Mouse (Mus musculus) midbrain, postnatal 0 days (tissue): ENCODE measurements around the gene Tbk1. TPM values are rescaled to one million over a fixed set of nuclear protein-coding genes. Genes with fewer than 3 reads are reported as not detected.

ENCODE experiments used
- ATAC-seq: fragments of 200-750 bp; cut with Nextera tagmentation; 2 replicates; pipeline ENCODE4 v1.8.0; 2017; ENCODE audit warnings: moderate number of reproducible peaks, mild to moderate bottlenecking, moderate TSS enrichment, moderate library complexity; ENCODE audit not compliant: low FRiP score
- DNase-seq: peaks from one replicate; pipeline ENCODE4 v3.0.0-alpha.2; 2015; ENCODE audit warnings: low spot score
- H3K27ac ChIP-seq: fragments of 300-500 bp; sonication (generic); 2 replicates; pipeline ENCODE4 v1.5.1; 2014; ENCODE audit warnings: low read depth, mild to moderate bottlenecking, low read length, mixed read lengths
- H3K27me3 ChIP-seq: fragments of 300-500 bp; sonication (generic); 2 replicates; pipeline ENCODE4 v1.6.1; 2014; ENCODE audit warnings: low read length, control low read depth, mixed read lengths; ENCODE audit not compliant: insufficient read depth
- H3K36me3 ChIP-seq: fragments of 300-500 bp; sonication (generic); 2 replicates; pipeline ENCODE4 v1.6.1; 2014; ENCODE audit warnings: low read length, control low read depth, mixed read lengths; ENCODE audit not compliant: insufficient read depth
- H3K4me1 ChIP-seq: fragments of 300-500 bp; sonication (generic); 2 replicates; pipeline ENCODE4 v1.6.1; 2014; ENCODE audit warnings: mild to moderate bottlenecking, control low read depth, antibody characterized with exemption, low read length, mixed read lengths; ENCODE audit not compliant: insufficient read depth
- H3K4me2 ChIP-seq: fragments of 300-500 bp; sonication (generic); 2 replicates; pipeline ENCODE4 v1.6.1; 2014; ENCODE audit warnings: low read depth, mild to moderate bottlenecking, low read length, mixed read lengths; ENCODE audit not compliant: poor library complexity, severe bottlenecking
- H3K4me3 ChIP-seq: fragments of 300-500 bp; sonication (generic); 2 replicates; pipeline ENCODE4 v1.5.1; 2014; ENCODE audit warnings: low read depth, mild to moderate bottlenecking, low read length, moderate library complexity
- H3K9ac ChIP-seq: fragments of 300-500 bp; sonication (generic); replicated peaks from 2 replicates; pipeline ENCODE4 v1.6.1; 2014; ENCODE audit warnings: mild to moderate bottlenecking, low read length, moderate library complexity, mixed read lengths; ENCODE audit not compliant: poor library complexity, severe bottlenecking
- H3K9me3 ChIP-seq: fragments of 300-500 bp; sonication (generic); 2 replicates; pipeline ENCODE4 v1.6.1; 2016; ENCODE audit warnings: low read length, control low read depth
- CTCF ChIP-seq: IDR thresholded peaks from 2 replicates; pipeline ENCODE4 v1.5.1; 2016; ENCODE audit warnings: antibody characterized with exemption, mild to moderate bottlenecking
- WGBS: fragments of 180-500 bp; shearing (Covaris S2); extraction: QIAGEN DNeasy Blood & Tissue Kit; methylation state at CpG from one replicate; pipeline ENCODE4 v1.1.7; 2014; 5-methylcytosine and 5-hydroxymethylcytosine counted together
- polyA plus RNA-seq: library from polyadenylated mRNA; unstranded; fragments of >200 nt; fragmentation: Nextera tagmentation; extraction: Ambion mirVana; gene quantifications from 2 replicates; pipeline ENCODE4 v1.2.1, GENCODE M21; 2015
- total RNA-seq: library from RNA; depleted of rRNA; stranded (reverse); fragments of >200 nt; gene quantifications from 2 replicates; pipeline ENCODE4 v1.2.3, GENCODE M21; 2014

Gene Tbk1
- total and polyA plus RNA-seq, 2 experiments from 2014 or later: 16.5 to 24.8 TPM

GRCm38 (mm10) chr10:121585056-121585790 is 1.4 kb downstream of the Tbk1 start:
- Histone ChIP-seq H3K4me3 (peak overlapping the region; percentile 89; the same call in 1 of the 2 replicates), H3K36me3 (peaks cover 23% of the 10 kb centered on the region), H3K9me3 (no peaks in the 10 kb centered on the region), H3K4me1 (peaks cover 11% of the 10 kb centered on the region; the same call in 1 of the 2 replicates), H3K27me3 (no peaks in the 10 kb centered on the region), H3K4me2 (peak overlapping the region; percentile 75), H3K27ac (no peak overlapping the region), H3K9ac (0 out of 2 replicates have a peak overlapping the region, but pooled peaks have one; percentile 87)
- ATAC-seq: no peak
- TF ChIP-seq CTCF: no peak
- 91% methylated on average over 20 of the region's 20 CpGs for WGBS
- no peak for DNase-seq

GRCm38 (mm10) chr10:121584033-121584432 is 2.6 kb downstream of the Tbk1 start:
- Histone ChIP-seq H3K9me3 (no peaks in the 10 kb centered on the region), H3K4me2 (no peak overlapping the region), H3K4me1 (peaks cover 11% of the 10 kb centered on the region; the same call in 1 of the 2 replicates), H3K9ac (no peak overlapping the region), H3K27me3 (no peaks in the 10 kb centered on the region), H3K4me3 (no peak overlapping the region), H3K36me3 (peaks cover 23% of the 10 kb centered on the region), H3K27ac (no peak overlapping the region)
- no peak for ATAC-seq
- TF ChIP-seq CTCF: no peak
- WGBS: 97% methylated on average over 10 of the region's 10 CpGs
- no peak for DNase-seq

- Histone ChIP-seq H3K9ac (no peak overlapping the region), H3K4me1 (peaks cover 11% of the 10 kb centered on the region; the same call in 1 of the 2 replicates), H3K36me3 (peaks cover 27% of the 10 kb centered on the region), H3K4me2 (no peak overlapping the region), H3K4me3 (no peak overlapping the region), H3K27ac (no peak overlapping the region), H3K9me3 (no peaks in the 10 kb centered on the region), H3K27me3 (no peaks in the 10 kb centered on the region)
- DNase-seq (no peak), ATAC-seq (no peak)
- TF ChIP-seq CTCF: no peak
- WGBS: 94% methylated on average over 12 of the region's 12 CpGs
Measured at GRCm38 (mm10) chr10:121583016-121583415, 3.6 kb downstream of the Tbk1 start.

- DNase-seq (no peak), ATAC-seq (no peak)
- no peak overlapping the region for H3K9ac ChIP-seq
- no peak overlapping the region for H3K27ac ChIP-seq
- H3K9me3 ChIP-seq: no peaks in the 10 kb centered on the region
- no peaks in the 10 kb centered on the region for H3K27me3 ChIP-seq
- no peak for TF ChIP-seq CTCF
- no peak overlapping the region for H3K4me3 ChIP-seq
- peaks cover 30% of the 10 kb centered on the region for H3K36me3 ChIP-seq
- no peak overlapping the region for H3K4me2 ChIP-seq
- WGBS: 96% methylated on average over 8 of the region's 8 CpGs
- peaks cover 11% of the 10 kb centered on the region; the same call in 1 of the 2 replicates for H3K4me1 ChIP-seq
Measured at GRCm38 (mm10) chr10:121582287-121582686, 4.3 kb downstream of the Tbk1 start.

GRCm38 (mm10) chr10:121581405-121581804 is 5.2 kb downstream of the Tbk1 start:
- no peak overlapping the region for H3K4me3 ChIP-seq
- WGBS: 71% methylated on average over 6 of the region's 6 CpGs
- ATAC-seq (no peak), DNase-seq (no peak)
- H3K4me2 ChIP-seq: no peak overlapping the region
- H3K36me3 ChIP-seq: peaks cover 30% of the 10 kb centered on the region
- no peak for TF ChIP-seq CTCF
- no peak overlapping the region for H3K27ac ChIP-seq
- H3K9ac ChIP-seq: no peak overlapping the region
- peaks cover 11% of the 10 kb centered on the region; the same call in 1 of the 2 replicates for H3K4me1 ChIP-seq
- no peaks in the 10 kb centered on the region for H3K9me3 ChIP-seq
- H3K27me3 ChIP-seq: no peaks in the 10 kb centered on the region

GRCm38 (mm10) chr10:121580381-121580780 is 6.2 kb downstream of the Tbk1 start:
- H3K4me3 ChIP-seq: no peak overlapping the region
- no peaks in the 10 kb centered on the region for H3K9me3 ChIP-seq
- peaks cover 30% of the 10 kb centered on the region for H3K36me3 ChIP-seq
- H3K27ac ChIP-seq: no peak overlapping the region
- no peak for ATAC-seq
- no peak for DNase-seq
- H3K27me3 ChIP-seq: no peaks in the 10 kb centered on the region
- no peak for TF ChIP-seq CTCF
- peaks cover 6% of the 10 kb centered on the region; the same call in 1 of the 2 replicates for H3K4me1 ChIP-seq
- H3K9ac ChIP-seq: no peak overlapping the region
- 98% methylated on average over 5 of the region's 5 CpGs for WGBS
- H3K4me2 ChIP-seq: no peak overlapping the region
